Mouse (Mus musculus): ENCODE data around the gene Ryr1. TPM values are rescaled to one million over a fixed set of nuclear protein-coding genes. Genes with fewer than 3 reads are reported as not detected.
A peak's percentile ranks its signal among the peaks of the same experiment; 100 is the strongest.

The Ryr1 gene
- polyA plus RNA-seq, 1 experiment from 2014 or later, result 0.30 TPM

DNA sequence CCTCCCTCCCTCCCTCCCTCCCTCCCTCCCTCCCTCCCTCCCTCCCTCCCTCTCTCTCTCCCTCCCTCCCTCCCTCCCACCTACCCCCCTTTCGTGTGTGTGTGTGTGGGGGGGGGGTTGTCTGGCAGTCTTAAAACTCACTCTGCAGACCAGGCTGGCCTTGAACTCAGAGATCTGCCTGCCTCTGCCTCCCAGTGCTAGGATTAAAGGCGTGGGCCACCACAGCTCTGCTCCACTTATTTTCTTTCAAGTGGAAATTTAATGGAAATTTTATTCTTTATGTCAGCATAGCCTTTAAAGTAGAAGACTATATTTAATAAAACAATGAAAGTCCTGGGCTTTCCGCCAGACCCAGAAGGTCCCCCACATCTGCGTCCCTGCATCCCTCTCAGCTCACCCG is 158.8 kb downstream of the Ryr1 start:
- Histone ChIP-seq H3K4me2 (replicated peaks; ENCODE audit: low read depth, low read length) (no peak overlapping the region), H3K9ac (replicated peaks; ENCODE audit: low read depth, low read length) (no peak overlapping the region), H3K36me3 (ENCODE audit: control insufficient read depth, insufficient read depth, low read length) (peaks cover 2% of the 10 kb centered on the region; the same call in 1 of the 2 replicates), H3K27me3 (ENCODE audit: control insufficient read depth, insufficient read depth, low read length) (no peaks in the 10 kb centered on the region), H3K27ac (ENCODE audit: low read length) (no peak overlapping the region), H3K4me1 (ENCODE audit: control insufficient read depth, insufficient read depth, low read length) (0 out of 2 replicates have a peak, but pooled peaks cover 3% of the 10 kb centered on the region), H3K9me3 (ENCODE audit: control insufficient read depth, low read depth, low read length) (no peaks in the 10 kb centered on the region), H3K4me3 (ENCODE audit: low read depth, low read length) (no peak overlapping the region)
- ATAC-seq (ENCODE audit: insufficient number of reproducible peaks, insufficient read depth, low FRiP score, low read depth), result no peak
- WGBS, result 71% methylated on average over 4 of the region's 5 CpGs

GRCm38 (mm10) chr7:28965346-28965840 is 159.6 kb downstream of the Ryr1 start:
- Histone ChIP-seq H3K27ac (ENCODE audit: low read length) (no peak overlapping the region), H3K4me1 (ENCODE audit: control insufficient read depth, insufficient read depth, low read length) (peaks cover 6% of the 10 kb centered on the region; the same call in 1 of the 2 replicates), H3K27me3 (ENCODE audit: control insufficient read depth, insufficient read depth, low read length) (no peaks in the 10 kb centered on the region), H3K36me3 (ENCODE audit: control insufficient read depth, insufficient read depth, low read length) (no peaks in the 10 kb centered on the region), H3K9me3 (ENCODE audit: control insufficient read depth, low read depth, low read length) (no peaks in the 10 kb centered on the region), H3K9ac (replicated peaks; ENCODE audit: low read depth, low read length) (no peak overlapping the region), H3K4me2 (replicated peaks; ENCODE audit: low read depth, low read length) (no peak overlapping the region), H3K4me3 (ENCODE audit: low read depth, low read length) (no peak overlapping the region)
- no peak for ATAC-seq (ENCODE audit: insufficient number of reproducible peaks, insufficient read depth, low FRiP score, low read depth)
- 79% methylated on average over 5 of the region's 5 CpGs for WGBS

DNA sequence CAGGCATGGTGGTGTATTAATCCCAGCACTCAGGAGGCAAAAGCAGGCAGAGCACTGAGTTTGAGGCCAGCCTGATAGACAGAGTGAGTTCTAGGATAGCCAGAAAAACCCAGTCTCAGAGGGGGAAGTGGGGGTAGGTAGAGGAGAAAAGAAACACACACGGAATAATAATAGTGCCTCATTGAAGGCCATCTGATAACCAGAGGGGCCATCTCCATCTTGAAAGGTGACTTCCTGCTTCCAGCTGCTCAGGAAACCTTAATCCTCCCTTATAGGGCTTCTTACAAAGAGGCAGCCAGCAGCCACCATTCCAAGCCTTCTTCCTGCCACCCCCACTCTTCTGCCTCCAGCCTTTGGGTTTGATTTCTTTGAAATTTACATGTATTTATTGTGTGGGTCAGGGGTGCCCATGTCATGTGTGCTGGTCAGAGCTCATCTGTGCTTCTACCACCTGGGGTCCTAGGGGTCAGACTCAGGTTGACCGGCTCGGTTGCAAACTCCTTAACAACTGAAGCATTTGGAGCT is 161.5 kb downstream of the Ryr1 start:
- Histone ChIP-seq H3K4me2 (replicated peaks; ENCODE audit: low read depth, low read length) (no peak overlapping the region), H3K4me3 (ENCODE audit: low read depth, low read length) (no peak overlapping the region), H3K9ac (replicated peaks; ENCODE audit: low read depth, low read length) (no peak overlapping the region), H3K36me3 (ENCODE audit: control insufficient read depth, insufficient read depth, low read length) (no peaks in the 10 kb centered on the region), H3K27ac (ENCODE audit: low read length) (peak overlapping the region; percentile 4; the same call in 1 of the 2 replicates), H3K9me3 (ENCODE audit: control insufficient read depth, low read depth, low read length) (no peaks in the 10 kb centered on the region), H3K27me3 (ENCODE audit: control insufficient read depth, insufficient read depth, low read length) (no peaks in the 10 kb centered on the region), H3K4me1 (ENCODE audit: control insufficient read depth, insufficient read depth, low read length) (peaks cover 25% of the 10 kb centered on the region)
- no peak for ATAC-seq (ENCODE audit: insufficient number of reproducible peaks, insufficient read depth, low FRiP score, low read depth)
- 66% methylated on average over 3 of the region's 3 CpGs for WGBS

GRCm38 (mm10) chr7:28961927-28962670 is 162.9 kb downstream of the Ryr1 start, which contains the start of gene Actn4:
Gene Actn4 (minus strand): TSS chr7:28962340.
- under 1% methylated on average over 76 of the region's 76 CpGs for whole genome bisulfite sequencing
- Histone ChIP-seq H3K4me1 (ENCODE audit: control insufficient read depth, insufficient read depth, low read length) (peaks cover 38% of the 10 kb centered on the region), H3K4me2 (replicated peaks; ENCODE audit: low read depth, low read length) (peak within 1 kb of the TSS; percentile 95), H3K27me3 (ENCODE audit: control insufficient read depth, insufficient read depth, low read length) (no peaks in the 10 kb centered on the region), H3K27ac (ENCODE audit: low read length) (peak within 1 kb of the TSS; percentile 91), H3K9ac (replicated peaks; ENCODE audit: low read depth, low read length) (peak within 1 kb of the TSS; percentile 94), H3K36me3 (ENCODE audit: control insufficient read depth, insufficient read depth, low read length) (no peaks in the 10 kb centered on the region), H3K4me3 (ENCODE audit: low read depth, low read length) (peak within 1 kb of the TSS; percentile 99), H3K9me3 (ENCODE audit: control insufficient read depth, low read depth, low read length) (no peaks in the 10 kb centered on the region)
- peak; percentile 88 for ATAC-seq (ENCODE audit: insufficient number of reproducible peaks, insufficient read depth, low FRiP score, low read depth)

DNA sequence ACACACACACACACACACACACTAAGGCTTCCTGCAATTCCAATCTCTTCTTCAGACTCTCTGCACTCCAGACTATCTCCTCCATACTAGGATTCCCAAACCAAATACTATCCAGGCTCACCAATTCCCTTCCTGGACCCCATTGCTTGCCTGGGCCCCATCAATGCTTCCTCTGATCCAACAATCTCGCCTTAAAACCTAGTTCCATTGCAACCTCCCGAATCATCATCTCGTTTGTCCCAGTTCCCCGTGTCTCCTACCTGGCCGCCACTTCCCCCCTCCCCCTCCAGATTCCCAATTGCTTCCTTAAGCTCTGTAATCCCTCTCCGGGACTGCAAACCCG is 163.4 kb downstream of the Ryr1 start:
- Histone ChIP-seq H3K4me3 (ENCODE audit: low read depth, low read length) (peak overlapping the region; percentile 99), H3K27ac (ENCODE audit: low read length) (peak overlapping the region; percentile 91), H3K4me1 (ENCODE audit: control insufficient read depth, insufficient read depth, low read length) (peaks cover 41% of the 10 kb centered on the region), H3K9ac (replicated peaks; ENCODE audit: low read depth, low read length) (peak overlapping the region; percentile 94), H3K4me2 (replicated peaks; ENCODE audit: low read depth, low read length) (peak overlapping the region; percentile 95), H3K27me3 (ENCODE audit: control insufficient read depth, insufficient read depth, low read length) (no peaks in the 10 kb centered on the region), H3K36me3 (ENCODE audit: control insufficient read depth, insufficient read depth, low read length) (no peaks in the 10 kb centered on the region), H3K9me3 (ENCODE audit: control insufficient read depth, low read depth, low read length) (no peaks in the 10 kb centered on the region)
- no peak for ATAC-seq (ENCODE audit: insufficient number of reproducible peaks, insufficient read depth, low FRiP score, low read depth)
- under 1% methylated on average over 7 of the region's 7 CpGs for WGBS

GRCm38 (mm10) chr7:28960354-28961046 is 164.5 kb downstream of the Ryr1 start:
- peak overlapping the region; percentile 95 for H3K4me2 ChIP-seq (replicated peaks; ENCODE audit: low read depth, low read length)
- H3K27me3 ChIP-seq (ENCODE audit: control insufficient read depth, insufficient read depth, low read length), result no peaks in the 10 kb centered on the region
- H3K4me3 ChIP-seq (ENCODE audit: low read depth, low read length), result peak overlapping the region; percentile 99
- peaks cover 43% of the 10 kb centered on the region for H3K4me1 ChIP-seq (ENCODE audit: control insufficient read depth, insufficient read depth, low read length)
- no peak for ATAC-seq (ENCODE audit: insufficient number of reproducible peaks, insufficient read depth, low FRiP score, low read depth)
- H3K36me3 ChIP-seq (ENCODE audit: control insufficient read depth, insufficient read depth, low read length), result no peaks in the 10 kb centered on the region
- peak overlapping the region; percentile 94 for H3K9ac ChIP-seq (replicated peaks; ENCODE audit: low read depth, low read length)
- H3K27ac ChIP-seq (ENCODE audit: low read length), result peak overlapping the region; percentile 91
- H3K9me3 ChIP-seq (ENCODE audit: control insufficient read depth, low read depth, low read length), result no peaks in the 10 kb centered on the region
- WGBS, result 7% methylated on average over 9 of the region's 9 CpGs

- peak overlapping the region; percentile 94 for H3K9ac ChIP-seq (replicated peaks; ENCODE audit: low read depth, low read length)
- H3K36me3 ChIP-seq (ENCODE audit: control insufficient read depth, insufficient read depth, low read length), result no peaks in the 10 kb centered on the region
- peak overlapping the region; percentile 99 for H3K4me3 ChIP-seq (ENCODE audit: low read depth, low read length)
- no peaks in the 10 kb centered on the region for H3K9me3 ChIP-seq (ENCODE audit: control insufficient read depth, low read depth, low read length)
- WGBS, result 7% methylated on average over 6 of the region's 6 CpGs
- H3K27me3 ChIP-seq (ENCODE audit: control insufficient read depth, insufficient read depth, low read length), result no peaks in the 10 kb centered on the region
- H3K27ac ChIP-seq (ENCODE audit: low read length), result peak overlapping the region; percentile 91
- peak; percentile 21 for ATAC-seq (ENCODE audit: insufficient number of reproducible peaks, insufficient read depth, low FRiP score, low read depth)
- peak overlapping the region; percentile 95 for H3K4me2 ChIP-seq (replicated peaks; ENCODE audit: low read depth, low read length)
- H3K4me1 ChIP-seq (ENCODE audit: control insufficient read depth, insufficient read depth, low read length), result peaks cover 43% of the 10 kb centered on the region
Observed at GRCm38 (mm10) chr7:28959505-28960045, 165.4 kb downstream of the Ryr1 start.

DNA sequence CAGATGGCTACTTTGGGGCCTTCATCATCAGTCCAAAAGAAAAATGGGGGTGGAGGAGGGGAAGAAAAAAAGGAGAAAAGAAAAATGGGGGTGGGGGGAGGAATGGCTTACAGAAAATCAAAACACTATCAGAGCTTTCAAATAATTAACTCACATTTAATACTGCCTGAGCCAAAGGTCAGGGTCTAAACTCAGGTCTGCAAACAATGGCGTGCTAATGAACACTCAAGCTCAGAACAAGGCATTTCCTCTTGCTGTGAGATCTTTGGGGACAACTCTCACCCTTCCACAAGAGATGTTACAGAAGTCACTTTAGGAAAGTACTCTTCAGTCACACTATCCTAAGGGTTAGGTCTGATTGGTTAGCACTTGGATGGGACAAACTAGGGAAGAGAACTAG is 166.2 kb downstream of the Ryr1 start:
- 13% methylated on average over 1 of the region's 1 CpGs for WGBS
- no peak for ATAC-seq (ENCODE audit: insufficient number of reproducible peaks, insufficient read depth, low FRiP score, low read depth)
- H3K36me3 ChIP-seq (ENCODE audit: control insufficient read depth, insufficient read depth, low read length), result no peaks in the 10 kb centered on the region
- no peaks in the 10 kb centered on the region for H3K27me3 ChIP-seq (ENCODE audit: control insufficient read depth, insufficient read depth, low read length)
- no peak overlapping the region; the same call in 1 of the 2 replicates for H3K9ac ChIP-seq (replicated peaks; ENCODE audit: low read depth, low read length)
- H3K4me2 ChIP-seq (replicated peaks; ENCODE audit: low read depth, low read length), result peak overlapping the region; percentile 95
- peak overlapping the region; percentile 91; the same call in 1 of the 2 replicates for H3K27ac ChIP-seq (ENCODE audit: low read length)
- H3K4me3 ChIP-seq (ENCODE audit: low read depth, low read length), result 0 out of 2 replicates have a peak overlapping the region, but pooled peaks have one; percentile 99
- H3K4me1 ChIP-seq (ENCODE audit: control insufficient read depth, insufficient read depth, low read length), result peaks cover 46% of the 10 kb centered on the region
- H3K9me3 ChIP-seq (ENCODE audit: control insufficient read depth, low read depth, low read length), result no peaks in the 10 kb centered on the region

All from stomach, embryonic 14.5 days (tissue).